Mouse (Mus musculus) right cerebral cortex, postnatal 4 days (tissue): ENCODE measurements around the gene Tspan15.

Experiments used
- DNase-seq: peaks from one replicate; pipeline ENCODE4 v3.0.0-alpha.2; 2022

Gene Tspan15

GRCm38 (mm10) chr10:62186882-62187281 is 44.2 kb downstream of the Tspan15 start:
- DNase-seq: peak; percentile 89

GRCm38 (mm10) chr10:62183053-62183452 is 48.0 kb downstream of the Tspan15 start:
- DNase-seq: peak; percentile 100

- no peak for DNase-seq
Measured at GRCm38 (mm10) chr10:62182471-62183014, 48.5 kb downstream of the Tspan15 start.

GRCm38 (mm10) chr10:62181701-62182100 is 49.4 kb downstream of the Tspan15 start:
- DNase-seq: no peak

- no peak for DNase-seq
Measured at GRCm38 (mm10) chr10:62179944-62180343, 51.1 kb downstream of the Tspan15 start.

- no peak for DNase-seq
Measured at GRCm38 (mm10) chr10:62174533-62175313, 56.3 kb downstream of the Tspan15 start.

GRCm38 (mm10) chr10:62173941-62174448 is 57.1 kb downstream of the Tspan15 start:
- DNase-seq: no peak

GRCm38 (mm10) chr10:62172841-62173553 is 58.1 kb downstream of the Tspan15 start:
- DNase-seq: no peak

- DNase-seq: no peak
Measured at GRCm38 (mm10) chr10:62162410-62162809, 68.6 kb downstream of the Tspan15 start.

GRCm38 (mm10) chr10:62149929-62150328 is 81.1 kb downstream of the Tspan15 start:
- no peak for DNase-seq

GRCm38 (mm10) chr10:62147466-62148248 is 83.4 kb downstream of the Tspan15 start:
- DNase-seq: no peak

GRCm38 (mm10) chr10:62145957-62146356 is 85.1 kb downstream of the Tspan15 start:
- DNase-seq: no peak

GRCm38 (mm10) chr10:62143820-62144219 is 87.2 kb downstream of the Tspan15 start, which contains the start of gene Fam241b:
Fam241b (minus strand) TSS chr10:62143920.
- DNase-seq: no peak

GRCm38 (mm10) chr10:62138040-62138439 is 93.0 kb downstream of the Tspan15 start:
- no peak for DNase-seq

- no peak for DNase-seq
Measured at GRCm38 (mm10) chr10:62137150-62137549, 93.9 kb downstream of the Tspan15 start.

GRCm38 (mm10) chr10:62135696-62136470 is 95.2 kb downstream of the Tspan15 start:
- DNase-seq: no peak
